Comparison of ENCODE assay signal across 19 mouse cellular contexts in the genomic region with DNA sequence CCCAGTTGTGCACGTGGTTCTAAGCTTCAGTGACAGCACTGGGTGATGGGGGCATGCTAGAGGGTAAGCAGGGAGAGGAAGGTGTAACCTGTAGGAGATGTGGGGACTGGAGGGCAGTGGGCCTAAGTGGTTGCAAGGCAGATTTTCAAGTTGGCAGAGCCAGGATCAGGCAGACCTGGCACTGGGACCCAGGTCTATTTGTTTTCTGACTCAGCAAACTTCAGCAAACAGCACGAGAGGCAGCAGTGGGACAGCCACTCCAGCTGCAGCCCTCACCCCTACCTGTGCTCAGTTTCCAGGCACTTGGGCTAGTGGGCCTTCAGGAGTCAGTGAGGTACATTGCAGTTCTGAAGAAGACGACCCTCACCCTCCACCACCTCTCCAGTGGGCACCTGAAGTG.
"Had no signal": no experiment of that assay in that cellular context is flagged by ENCODE, and none has a peak within 500 bp of the region (broad histone marks: within the 10 kb centered on the region; RNA-seq: fewer than 3 reads in every experiment).

No protein-coding gene starts in this region.

- DNase-seq: kidney, adult 2 months; kidney, postnatal 25 days; layer of hippocampus, adult 9-11 months; liver, embryonic 13.5 days; lung, embryonic 14.5 days; midbrain, embryonic 14.5 days; retina, postnatal 1 day; right cerebral cortex, postnatal 25 days; spleen, adult 18-20 months; thymus, postnatal 25 days had no signal

- ATAC-seq: intestine, postnatal 0 days had no signal

- H3K27ac ChIP-seq: kidney, postnatal 0 days; layer of hippocampus, adult 2 months; limb, embryonic 10.5 days; limb, embryonic 13.5 days; neural tube, embryonic 13.5 days; stomach, embryonic 15.5 days had no signal

- H3K9me3 ChIP-seq: limb, embryonic 10.5 days; limb, embryonic 13.5 days; liver, embryonic 13.5 days; neural tube, embryonic 13.5 days; stomach, embryonic 15.5 days had no signal

- H3K27me3 ChIP-seq: limb, embryonic 13.5 days; liver, embryonic 13.5 days; neural tube, embryonic 13.5 days; stomach, embryonic 15.5 days had no signal

- H3K9ac ChIP-seq: limb, embryonic 13.5 days; liver, embryonic 13.5 days; lung, embryonic 14.5 days; neural tube, embryonic 13.5 days; stomach, embryonic 15.5 days had no signal

- H3K4me2 ChIP-seq: limb, embryonic 13.5 days; liver, embryonic 13.5 days; lung, embryonic 14.5 days; midbrain, embryonic 11.5 days; neural tube, embryonic 13.5 days; stomach, embryonic 15.5 days had no signal

- H3K4me3 ChIP-seq: layer of hippocampus, adult 2 months; limb, embryonic 10.5 days; limb, embryonic 13.5 days; liver, embryonic 13.5 days; myocyte; neural tube, embryonic 13.5 days; stomach, embryonic 15.5 days had no signal
